Mouse (Mus musculus) cerebellum, adult (tissue): ENCODE results near the gene Rwdd2a.
"Not testable (repeated sequence)": the region's sequence is repeated elsewhere in the genome, so short reads cannot be mapped to it uniquely, and the experiment has no call there.

ENCODE experiments used
- ATAC-seq: cut with Nextera tagmentation; 2 replicates; pipeline ENCODE4 v1.9.2; 2017; ENCODE audit warnings: mild to moderate bottlenecking, moderate library complexity, mixed read lengths; ENCODE audit not compliant: insufficient number of reproducible peaks, low FRiP score, low TSS enrichment

Rwdd2a gene

DNA sequence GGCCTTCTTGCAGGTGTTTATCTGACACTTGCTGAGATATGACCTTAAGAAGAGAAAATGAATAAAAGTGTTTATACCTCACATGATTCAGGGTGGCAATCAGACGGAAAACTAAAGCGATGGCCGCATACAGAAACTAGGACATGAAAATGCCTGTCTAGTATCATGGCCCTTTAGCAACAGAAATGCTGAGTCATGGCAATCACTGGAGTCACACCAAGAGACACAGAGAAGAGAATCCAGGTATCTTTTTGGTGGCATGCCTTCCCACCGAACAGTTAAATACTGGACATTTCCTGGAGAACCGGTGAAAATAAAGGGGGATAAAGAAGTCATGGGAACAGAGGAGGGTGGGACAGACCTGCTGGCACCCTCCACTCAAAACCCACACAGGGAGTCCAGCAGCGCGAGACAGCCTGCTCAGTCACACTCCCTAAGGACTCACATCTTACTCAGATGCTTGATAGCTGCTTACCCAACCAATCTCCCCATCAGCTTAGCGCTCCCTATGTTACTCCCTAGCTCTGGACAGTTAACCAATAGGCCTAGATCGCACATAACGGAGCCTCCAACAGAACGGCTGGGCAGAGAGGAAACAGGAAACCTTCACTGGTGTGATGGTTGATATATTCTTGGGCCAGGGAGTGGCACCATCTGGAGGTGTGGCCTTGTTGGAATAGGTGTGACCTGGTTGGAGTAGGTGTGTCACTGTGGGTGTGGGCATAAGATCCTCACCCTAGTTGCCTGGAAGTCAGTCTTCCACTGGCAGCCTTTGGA is 15.4 kb downstream of the Rwdd2a start:
- ATAC-seq: no peak

DNA sequence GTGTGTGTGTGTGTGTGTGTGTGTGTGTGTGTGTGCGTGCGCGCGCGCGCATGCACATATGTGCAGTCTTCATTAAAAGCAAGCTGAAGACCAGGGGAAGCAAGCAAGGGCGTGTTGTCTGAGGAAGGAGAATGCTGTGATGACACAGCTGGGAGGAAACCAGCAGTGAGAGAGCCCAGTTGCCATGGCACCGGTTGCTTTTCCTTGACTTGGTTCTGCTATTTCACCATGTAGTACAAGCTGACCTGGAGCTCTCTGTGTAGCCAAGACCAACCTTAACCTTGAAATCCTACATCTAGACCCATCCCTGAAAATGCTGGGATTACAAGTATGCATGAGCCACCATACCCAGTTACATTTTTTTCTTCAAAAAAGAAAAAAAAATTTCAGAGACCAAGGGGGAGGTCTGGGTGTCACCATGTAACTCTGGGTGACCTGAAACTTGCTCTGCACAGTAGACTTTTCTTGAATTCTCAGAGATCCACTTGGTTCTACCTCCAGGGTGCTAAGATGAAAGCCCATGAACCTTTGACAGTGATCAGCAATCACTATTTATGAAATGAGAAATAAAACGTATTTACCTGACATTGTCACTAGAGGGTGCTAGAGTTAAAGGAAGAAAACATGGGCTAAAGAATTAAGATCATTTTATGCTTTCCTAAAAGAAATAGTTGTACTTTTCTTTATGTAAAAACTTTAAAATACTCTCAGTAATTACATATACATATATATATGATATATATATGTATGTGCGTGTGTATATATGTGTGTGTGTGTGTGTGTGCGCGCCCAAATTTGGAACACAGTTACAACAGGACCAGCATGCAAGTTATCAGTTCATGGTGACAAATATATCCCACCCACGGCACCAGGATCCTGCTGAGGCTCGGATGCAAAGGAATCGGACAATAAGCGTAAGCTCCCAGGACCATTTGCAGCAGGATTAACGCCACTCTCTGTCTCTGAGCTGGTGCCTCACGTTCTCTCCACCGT is 21.2 kb downstream of the Rwdd2a start:
- ATAC-seq: no peak

DNA sequence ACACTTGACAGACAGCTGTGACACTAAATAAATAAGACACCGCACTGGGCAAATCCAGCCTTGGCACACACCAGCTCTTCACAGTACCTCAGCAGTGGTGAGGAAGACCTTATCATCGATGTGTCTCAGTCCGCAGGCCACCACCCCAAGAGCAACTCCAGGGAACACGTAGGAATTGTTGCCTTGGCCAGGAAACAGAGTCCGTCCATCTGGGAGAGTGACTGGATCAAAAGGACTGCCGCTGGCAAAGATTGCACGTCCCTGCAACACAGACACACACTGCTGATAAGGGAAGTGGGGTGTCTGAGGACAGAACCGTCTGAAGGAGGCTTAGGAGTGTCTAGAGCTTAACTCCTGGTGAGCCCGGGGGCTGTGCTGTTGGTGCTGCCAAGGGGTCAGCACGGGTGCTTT is 22.6 kb downstream of the Rwdd2a start:
- ATAC-seq: not testable (repeated sequence)

DNA sequence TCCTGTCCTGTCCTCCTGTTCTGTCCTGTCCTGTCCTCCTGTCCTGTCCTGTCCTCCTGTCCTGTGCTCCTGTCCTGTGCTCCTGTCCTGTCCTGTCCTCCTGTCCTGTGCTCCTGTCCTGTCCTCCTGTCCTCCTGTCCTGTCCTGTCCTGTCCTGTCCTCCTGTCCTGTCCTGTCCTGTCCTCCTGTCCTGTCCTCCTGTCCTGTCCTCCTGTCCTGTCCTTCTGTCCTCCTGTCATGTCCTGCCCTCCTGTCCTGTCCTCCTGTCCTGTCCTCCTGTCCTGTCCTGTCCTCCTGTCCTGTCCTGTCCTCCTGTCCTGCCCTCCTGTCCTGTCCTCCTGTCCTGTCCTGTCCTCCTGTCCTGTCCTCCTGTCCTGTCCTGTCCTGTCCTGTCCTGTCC is 25.2 kb downstream of the Rwdd2a start:
- ATAC-seq: not testable (repeated sequence)

GRCm38 (mm10) chr9:86599723-86600303 is 28.0 kb downstream of the Rwdd2a start:
- ATAC-seq: no peak

GRCm38 (mm10) chr9:86605776-86606175 is 34.0 kb downstream of the Rwdd2a start:
- ATAC-seq: no peak

DNA sequence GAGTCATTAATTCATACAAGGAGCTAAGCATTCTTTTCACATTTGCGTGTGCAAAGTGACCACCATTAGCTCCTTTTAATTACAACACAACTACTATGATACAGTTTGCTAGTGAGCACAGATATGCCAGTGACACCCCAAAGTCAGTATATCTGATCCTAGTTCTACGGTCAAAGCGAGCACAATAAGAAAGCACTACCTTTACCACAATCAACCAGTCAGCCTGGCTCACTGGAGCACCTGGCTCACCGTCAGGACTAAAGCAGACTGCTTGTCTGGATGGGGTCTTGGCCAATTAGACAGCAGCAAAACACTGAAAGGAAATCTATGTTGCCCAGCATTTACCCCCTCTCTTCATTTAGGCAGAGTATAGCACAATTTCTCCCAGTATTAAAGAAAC is 40.3 kb downstream of the Rwdd2a start:
- ATAC-seq: no peak

DNA sequence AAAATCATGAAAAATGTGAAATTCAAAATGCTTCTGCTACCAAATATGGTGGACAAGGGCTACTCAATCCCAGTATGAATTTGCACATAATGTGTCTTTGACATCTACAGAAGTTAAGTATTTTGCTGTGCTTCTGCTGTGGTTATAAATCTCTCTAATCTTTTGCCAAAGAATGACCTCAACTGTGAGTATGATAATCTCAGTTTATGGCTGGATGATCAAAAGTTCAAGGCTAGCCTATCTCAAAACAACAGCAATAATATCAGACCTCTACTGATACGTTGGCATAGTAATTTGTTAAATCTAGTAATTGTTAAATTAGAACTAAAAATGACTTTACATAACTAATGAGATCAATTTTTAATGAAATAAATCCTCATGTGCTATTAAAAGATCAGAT is 44.0 kb downstream of the Rwdd2a start:
- no peak for ATAC-seq

DNA sequence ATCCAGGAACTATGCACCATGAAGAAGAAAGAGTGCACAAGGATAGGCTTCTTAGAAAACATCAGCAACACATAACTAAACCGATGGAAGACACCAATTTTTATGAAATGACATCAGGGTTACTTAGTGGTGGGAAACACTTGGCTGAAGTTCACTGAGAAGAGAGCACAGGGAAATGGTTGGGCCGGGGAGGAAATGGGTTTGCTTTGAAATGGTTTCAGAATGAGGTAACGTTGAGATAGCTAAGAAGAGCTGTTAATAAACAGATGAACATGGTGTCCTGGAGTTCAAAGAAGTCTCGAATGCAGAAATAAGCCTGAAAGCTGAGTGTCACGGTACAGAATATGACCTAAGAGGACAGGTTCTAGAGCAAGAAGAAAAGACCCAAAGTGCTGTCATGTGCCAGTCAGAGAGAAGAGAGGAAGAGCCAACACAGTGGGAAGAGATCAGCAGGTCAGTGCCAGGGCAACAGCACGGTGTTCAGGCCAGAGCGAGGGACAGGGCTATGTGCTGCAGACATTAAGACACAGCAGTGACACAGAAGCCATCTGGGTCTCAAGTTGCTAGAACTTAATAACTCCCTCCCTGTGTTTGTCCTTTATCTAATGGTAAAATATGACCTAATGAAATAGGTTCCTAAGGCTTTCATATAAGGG is 46.2 kb downstream of the Rwdd2a start:
- no peak for ATAC-seq

DNA sequence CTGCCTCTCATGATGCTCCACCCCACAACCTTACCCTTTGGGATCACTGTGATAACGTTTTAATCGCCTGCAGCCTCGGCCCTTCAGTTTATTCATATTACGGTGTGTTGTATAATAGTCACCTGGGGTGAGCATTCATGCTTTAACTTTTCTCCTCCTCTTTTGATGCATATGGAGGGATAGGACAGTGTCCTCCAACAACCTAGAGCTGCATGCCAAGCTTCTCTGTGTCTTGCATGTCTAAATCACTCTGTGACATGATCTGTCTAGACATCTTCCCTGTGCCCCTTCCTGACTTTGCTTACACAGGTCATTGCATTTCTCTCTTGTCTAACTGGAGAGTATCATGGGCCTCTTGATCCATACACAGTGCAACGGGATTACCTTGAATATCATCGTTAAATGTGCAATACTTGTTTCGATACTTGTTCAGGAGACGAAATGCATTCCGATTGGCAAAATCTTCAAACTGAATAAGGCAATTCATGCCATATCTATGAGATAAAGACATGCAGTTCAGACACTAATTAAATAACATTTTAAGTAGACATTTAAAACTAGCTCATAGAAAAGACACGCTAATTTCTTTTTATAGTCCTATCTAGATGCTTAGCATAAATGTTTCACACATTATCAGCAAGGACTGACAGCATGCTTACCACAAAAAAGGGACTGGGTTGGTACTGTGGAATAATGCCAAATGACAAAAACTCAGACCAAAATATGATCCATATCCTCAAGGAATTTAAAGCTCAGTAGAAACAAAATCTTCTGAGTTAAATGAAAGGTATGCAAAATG is 47.7 kb downstream of the Rwdd2a start:
- ATAC-seq: no peak

DNA sequence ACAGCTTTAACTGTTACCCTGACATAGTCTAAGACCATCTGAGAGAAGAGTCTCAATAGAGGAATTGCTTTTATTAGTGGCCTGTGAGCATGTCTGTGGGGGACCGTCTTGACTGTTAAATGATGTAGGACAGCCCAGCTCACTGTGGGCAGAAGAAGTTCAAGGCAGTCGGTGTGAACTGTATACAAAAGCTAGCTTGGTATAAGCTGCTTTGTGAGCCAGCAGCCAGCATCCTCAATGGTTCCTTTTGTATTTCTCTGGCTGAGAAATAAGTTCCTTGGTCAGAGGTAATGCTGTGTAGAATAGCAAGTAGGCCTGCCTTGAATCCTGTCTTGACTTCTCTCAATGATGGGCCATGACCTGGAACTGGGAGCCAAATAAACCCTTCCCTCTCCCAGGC is 50.3 kb downstream of the Rwdd2a start:
- no peak for ATAC-seq

DNA sequence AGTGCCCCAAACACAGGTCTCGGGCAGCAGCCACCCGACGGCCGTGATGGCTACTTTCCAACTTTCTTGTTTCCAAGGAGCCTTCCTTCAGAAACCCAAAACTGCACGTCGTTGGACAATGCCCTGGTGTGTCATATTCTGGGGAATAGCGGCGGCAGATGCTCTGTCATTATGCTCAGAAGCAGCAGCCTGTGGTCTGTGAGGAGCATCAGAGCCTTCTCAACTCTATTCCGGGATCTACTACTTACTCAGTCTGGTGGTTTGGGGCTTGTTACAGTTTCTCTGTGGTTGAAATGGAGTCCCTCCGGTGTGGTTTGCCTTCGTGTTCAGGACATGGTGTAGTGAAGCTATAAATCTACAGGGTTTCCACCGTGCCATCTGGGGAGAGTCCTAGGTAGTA is 52.2 kb downstream of the Rwdd2a start:
- ATAC-seq: no peak
